In genomic region chr17:30756771-30757170, GRCm38 (mm10) we compare ENCODE assay signal across 22 mouse cellular contexts.
"Had no signal": no experiment of that assay in that cellular context is flagged by ENCODE, and none has a peak within 500 bp of the region (broad histone marks: within the 10 kb centered on the region; RNA-seq: fewer than 3 reads in every experiment).

No protein-coding gene starts in this region.

- H3K36me3 ChIP-seq: limb, embryonic 10.5 days; limb, embryonic 13.5 days; liver, embryonic 15.5 days; lung, embryonic 15.5 days; midbrain, embryonic 10.5 days; midbrain, embryonic 13.5 days; neural tube, embryonic 13.5 days; stomach, embryonic 15.5 days had no signal

- H3K9me3 ChIP-seq: limb, embryonic 10.5 days; liver, embryonic 15.5 days; midbrain, embryonic 13.5 days; stomach, embryonic 15.5 days had no signal

- H3K27ac ChIP-seq: kidney, postnatal 0 days; limb, embryonic 10.5 days; limb, embryonic 13.5 days; liver, embryonic 12.5 days; liver, embryonic 15.5 days; lung, embryonic 15.5 days; midbrain, embryonic 10.5 days; midbrain, embryonic 13.5 days; neural tube, embryonic 13.5 days; stomach, embryonic 15.5 days had no signal

- H3K27me3 ChIP-seq: limb, embryonic 13.5 days; liver, embryonic 12.5 days; liver, embryonic 15.5 days; lung, embryonic 15.5 days; midbrain, embryonic 13.5 days; neural tube, embryonic 13.5 days; stomach, embryonic 15.5 days had no signal

- H3K4me3 ChIP-seq: limb, embryonic 10.5 days; limb, embryonic 13.5 days; liver, embryonic 12.5 days; liver, embryonic 15.5 days; lung, embryonic 15.5 days; midbrain, embryonic 10.5 days; midbrain, embryonic 13.5 days; myocyte; neural tube, embryonic 13.5 days; stomach, embryonic 15.5 days had no signal

- H3K4me1 ChIP-seq: limb, embryonic 10.5 days; limb, embryonic 13.5 days; liver, embryonic 12.5 days; liver, embryonic 15.5 days; lung, embryonic 15.5 days; midbrain, embryonic 10.5 days; midbrain, embryonic 13.5 days; neural tube, embryonic 13.5 days; stomach, embryonic 15.5 days had no signal

- DNase-seq: kidney, adult 2 months; kidney, postnatal 36 days; layer of hippocampus, adult 9-11 months; liver; lung, adult 18-20 months; lung, postnatal 10 days; lung, postnatal 4 days; retina, postnatal 1 day; right cerebral cortex, postnatal 25 days; spleen, adult 18-20 months; thymus, postnatal 25 days had no signal
